Mouse (Mus musculus) olfactory bulb, adult 2 months (tissue): ENCODE results near the gene Ttll6.

Source experiments
- CTCF ChIP-seq: fragments of 200-500 bp; IDR thresholded peaks from 2 replicates; pipeline ENCODE4 v1.5.1; 2012; ENCODE audit warnings: low read depth, mild to moderate bottlenecking, low read length, moderate library complexity; ENCODE audit not compliant: insufficient read depth
- POLR2A ChIP-seq: fragments of 200-500 bp; IDR thresholded peaks from 2 replicates; pipeline ENCODE4 v1.6.1; 2012; ENCODE audit warnings: mild to moderate bottlenecking, low read depth, low read length, moderate library complexity; ENCODE audit not compliant: insufficient read depth

DNA sequence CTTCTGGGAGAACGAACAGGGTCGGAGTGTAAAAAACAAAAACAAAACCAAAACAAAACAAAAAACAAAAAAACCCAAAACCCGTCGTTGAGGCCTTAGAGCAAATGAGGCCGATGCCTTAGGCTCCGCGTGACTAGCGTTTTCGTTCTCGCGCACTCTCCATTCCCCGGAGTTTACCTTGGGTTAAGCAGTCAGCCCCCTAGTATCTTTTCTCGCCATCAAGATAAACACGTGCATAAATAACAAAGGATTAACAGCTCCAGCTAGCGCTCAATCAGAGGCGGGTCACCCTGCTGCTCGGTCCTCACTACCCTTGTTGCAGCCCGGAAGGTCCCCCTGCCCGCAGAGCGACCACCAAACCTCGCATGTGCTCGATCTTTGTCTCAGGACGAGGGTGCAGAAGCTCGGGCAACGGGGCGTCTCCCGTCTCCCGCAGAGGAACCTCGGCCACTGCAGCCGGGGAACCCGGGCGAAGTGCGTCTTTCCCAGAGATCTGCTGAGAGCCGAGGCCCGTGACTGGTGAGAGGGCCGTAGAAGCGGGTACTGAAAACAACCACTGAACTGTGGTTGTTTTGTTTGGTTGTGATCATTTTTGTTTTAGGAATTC lies 69.7 kb downstream of the Ttll6 start:
- TF ChIP-seq CTCF = no peak
- no peak for TF ChIP-seq POLR2A
